Mouse (Mus musculus) urinary bladder, adult 2 months (tissue): ENCODE measurements around the gene Fez2. TPM values are rescaled to one million over a fixed set of nuclear protein-coding genes. Genes with fewer than 3 reads are reported as not detected.

ENCODE experiments used
- DNase-seq: peaks from one replicate; pipeline ENCODE4 v3.0.0; 2022; ENCODE audit warnings: low spot score
- polyA plus RNA-seq: library from polyadenylated mRNA; depleted of rRNA; stranded (reverse); fragments of >200 nt; gene quantifications from 2 replicates; pipeline ENCODE4 v1.2.3, GENCODE M21; 2012

Gene Fez2
- polyA plus RNA-seq, 1 experiment = 122 TPM

DNA sequence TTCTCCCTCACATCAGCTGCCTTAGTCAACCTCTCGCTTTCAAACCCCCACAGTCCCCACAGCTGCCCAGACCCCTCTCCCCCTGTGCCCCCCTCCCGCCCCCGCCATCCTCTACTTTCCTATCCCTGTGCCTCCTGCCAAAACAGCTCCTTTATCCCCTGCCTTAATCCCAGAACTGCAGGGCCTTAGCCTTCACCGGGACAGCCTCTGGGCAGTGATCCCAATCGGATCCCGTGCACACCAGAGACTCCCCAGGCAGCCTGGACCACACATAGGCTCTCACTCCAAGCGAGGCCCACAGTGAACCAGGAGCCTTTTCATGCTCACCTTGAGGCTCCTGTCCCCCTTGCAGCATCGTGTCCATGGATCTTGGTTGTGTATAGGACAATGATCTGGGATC lies 49.5 kb downstream of the Fez2 start:
- no peak for DNase-seq

DNA sequence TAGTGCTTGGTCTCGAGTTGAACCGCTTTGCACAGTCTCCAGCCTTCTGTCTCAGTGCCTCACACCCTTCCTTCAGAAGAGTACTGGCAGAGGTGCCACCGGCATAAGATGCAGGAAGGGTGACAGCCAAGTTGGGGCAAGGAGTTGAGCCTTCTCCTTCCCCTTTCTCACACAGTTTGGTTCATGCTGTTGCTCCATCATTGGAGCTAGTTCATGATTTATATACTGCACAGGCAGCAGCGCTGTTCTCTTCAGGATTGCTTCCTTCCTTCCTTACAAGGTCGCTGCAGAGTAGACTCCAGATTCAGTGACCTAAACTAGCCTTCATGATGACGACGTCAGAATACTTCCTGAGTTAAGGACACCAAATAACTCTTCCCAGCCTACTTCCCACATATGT lies 51.9 kb downstream of the Fez2 start:
- DNase-seq = no peak

DNA sequence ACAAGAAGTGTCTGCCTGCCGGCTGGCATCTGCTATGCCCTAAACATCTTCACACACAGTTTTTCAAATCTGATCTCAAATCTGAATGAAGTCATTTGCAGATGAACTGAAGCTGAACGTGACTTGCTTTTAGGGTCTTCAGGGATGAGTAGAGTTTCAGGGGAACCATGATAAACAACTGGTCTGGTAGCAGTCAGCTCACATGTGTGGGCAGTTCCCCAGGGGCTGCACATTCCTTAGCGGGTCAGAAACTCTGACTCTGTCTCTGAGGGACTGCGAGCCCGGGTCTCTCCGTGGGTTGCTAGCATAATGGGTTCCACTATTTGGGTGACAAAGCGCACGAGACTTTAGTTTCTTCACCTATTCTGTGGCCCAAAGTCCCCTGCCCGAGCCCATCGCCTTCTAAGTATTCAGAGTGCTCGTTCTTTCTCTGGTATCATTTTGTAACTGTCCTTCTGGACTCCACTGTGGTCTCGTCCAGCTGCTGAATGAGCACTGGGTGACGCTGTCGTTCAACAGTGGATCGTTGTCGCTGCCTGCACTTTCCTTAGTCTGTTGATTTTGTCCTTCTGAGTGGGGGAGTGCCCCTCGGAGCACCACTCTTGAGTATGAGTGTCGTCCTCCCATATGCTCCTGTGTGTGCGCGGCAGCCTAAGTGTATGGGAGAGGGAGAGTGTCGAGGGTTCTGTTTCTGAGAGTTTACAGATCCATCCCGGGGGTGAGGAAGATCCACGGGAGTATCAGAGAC lies 53.2 kb downstream of the Fez2 start:
- DNase-seq = no peak

DNA sequence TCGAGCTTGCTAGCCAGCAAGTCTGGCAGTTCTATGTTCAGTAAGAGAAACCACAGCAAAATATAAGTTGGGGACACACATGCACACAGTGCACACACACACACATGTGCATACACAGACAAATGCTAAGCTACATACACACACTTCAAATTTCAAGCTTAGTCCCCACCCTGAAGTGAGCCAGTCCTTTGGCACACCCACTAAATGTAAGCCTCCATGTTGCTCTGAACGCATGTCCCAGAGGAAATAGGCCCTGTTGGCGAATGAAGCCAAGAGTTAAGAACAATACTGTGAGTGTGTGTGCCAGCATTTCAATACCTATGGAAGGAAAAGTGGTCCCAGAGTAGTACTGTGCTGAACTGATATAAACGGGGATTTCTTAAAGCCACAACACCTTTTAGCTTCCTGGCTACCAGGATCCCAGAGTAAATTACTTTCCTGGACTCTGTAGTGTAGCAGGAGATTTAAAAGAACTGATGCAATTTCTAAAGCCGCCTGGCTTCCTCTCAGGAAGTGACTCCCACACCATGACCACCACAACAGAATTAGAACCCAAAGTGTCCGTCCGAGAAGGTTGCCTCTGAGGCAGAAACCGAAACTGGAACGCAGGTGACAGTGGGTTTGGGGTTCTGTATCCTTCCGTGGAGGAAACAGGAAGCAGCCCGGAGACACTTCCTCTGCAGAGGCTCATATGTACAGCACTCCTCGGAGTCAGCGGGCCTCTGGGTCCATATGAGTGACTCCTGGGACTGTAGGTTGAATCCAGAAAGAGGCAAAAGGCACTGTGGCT lies 55.8 kb downstream of the Fez2 start:
- DNase-seq = no peak

DNA sequence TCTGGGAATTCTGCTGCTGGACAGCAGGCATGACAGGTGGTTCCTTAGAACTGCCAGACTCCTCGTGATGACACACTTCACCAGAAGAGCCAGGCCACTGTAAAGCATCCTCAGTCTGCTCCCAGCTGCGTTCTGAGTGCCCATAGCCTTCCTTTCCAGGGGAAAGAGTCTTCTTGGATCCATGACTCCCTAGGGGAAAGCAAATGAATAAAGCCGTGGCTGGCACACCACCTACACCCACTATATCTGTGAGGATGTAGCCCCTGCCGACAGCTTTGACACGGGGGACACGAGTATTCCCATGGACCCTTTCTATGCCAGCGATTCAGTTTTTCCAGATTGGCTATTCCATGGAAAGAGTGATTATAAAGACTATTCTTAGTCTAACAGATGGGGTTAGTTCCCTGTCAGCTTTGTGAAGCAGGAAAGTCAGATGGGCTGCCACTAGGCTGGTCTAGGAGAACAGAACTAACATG lies 59.7 kb downstream of the Fez2 start:
- DNase-seq = no peak

DNA sequence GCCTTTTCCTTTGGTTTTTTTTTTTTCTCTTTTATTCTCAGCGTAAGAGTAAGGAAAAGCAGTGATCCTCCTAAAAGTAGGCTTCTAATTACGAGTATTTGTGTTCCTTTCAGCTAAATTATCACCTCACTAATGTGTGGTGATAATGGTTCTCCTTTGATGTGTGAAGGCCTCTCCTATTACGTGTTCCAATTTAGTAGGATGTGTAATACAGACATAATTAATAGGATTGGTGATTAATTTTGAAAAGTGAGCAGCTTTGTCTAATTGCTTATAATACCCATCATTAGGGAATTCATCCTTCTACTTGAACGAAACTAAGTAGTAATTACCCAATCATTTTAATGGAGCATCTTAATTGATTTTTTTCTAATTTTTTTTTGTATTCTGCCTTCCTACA lies 60.2 kb downstream of the Fez2 start:
- no peak for DNase-seq

DNA sequence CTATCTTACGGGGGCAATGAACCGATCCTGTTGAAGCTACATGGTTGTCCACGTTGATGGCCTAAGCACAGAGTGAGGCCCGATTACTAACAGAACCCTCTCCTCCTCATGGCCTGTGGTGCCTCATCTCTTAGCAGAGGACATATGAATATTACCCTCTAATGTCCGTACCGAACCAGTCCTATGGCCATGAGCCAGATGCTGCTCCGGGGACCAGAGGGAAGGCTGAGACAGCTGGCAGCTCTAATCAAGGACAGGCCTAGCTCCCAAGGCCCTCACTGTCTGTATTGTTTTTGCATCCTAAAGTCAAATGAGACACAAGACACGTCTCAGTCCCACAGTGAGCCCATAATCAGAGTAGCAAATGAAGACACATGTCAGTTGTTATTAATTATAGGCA lies 62.3 kb downstream of the Fez2 start:
- DNase-seq = no peak

DNA sequence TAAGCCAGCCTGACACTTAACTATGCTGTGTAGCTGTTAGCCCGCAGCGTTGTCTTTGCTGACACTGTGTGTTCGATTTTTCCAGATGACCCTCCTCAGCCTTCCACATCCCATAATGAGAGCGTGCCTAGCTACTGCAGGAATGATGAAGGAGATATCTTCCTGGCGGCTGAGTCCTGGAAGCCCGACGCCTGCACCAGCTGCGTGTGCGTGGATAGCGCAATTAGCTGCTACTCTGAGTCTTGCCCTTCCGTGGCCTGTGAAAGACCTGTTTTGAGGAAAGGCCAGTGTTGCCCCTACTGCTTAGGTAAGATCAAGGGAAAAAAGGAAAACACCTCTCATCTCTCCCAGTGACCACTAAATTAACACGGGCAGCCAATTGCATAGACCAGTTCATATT lies 63.1 kb downstream of the Fez2 start:
- no peak for DNase-seq

DNA sequence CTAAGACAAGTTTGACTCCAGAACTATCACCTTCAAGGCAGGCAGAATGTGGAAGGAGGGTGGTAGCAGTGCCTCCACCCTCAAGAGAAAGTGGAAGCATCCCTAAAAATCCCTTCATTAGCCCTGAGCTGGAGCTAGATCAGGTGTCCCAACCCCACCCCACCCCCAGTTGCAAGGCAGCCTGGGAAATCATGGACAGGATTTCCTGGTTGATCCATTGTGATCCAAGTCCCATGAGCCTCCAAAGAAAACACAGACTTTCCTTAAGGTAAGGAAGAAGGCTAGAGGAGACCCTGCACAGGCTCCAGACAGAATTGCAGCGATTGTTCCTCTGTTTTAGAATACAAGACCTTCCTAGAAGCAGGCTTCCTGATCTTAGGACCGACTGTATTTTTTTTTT lies 63.5 kb downstream of the Fez2 start:
- DNase-seq = no peak

DNA sequence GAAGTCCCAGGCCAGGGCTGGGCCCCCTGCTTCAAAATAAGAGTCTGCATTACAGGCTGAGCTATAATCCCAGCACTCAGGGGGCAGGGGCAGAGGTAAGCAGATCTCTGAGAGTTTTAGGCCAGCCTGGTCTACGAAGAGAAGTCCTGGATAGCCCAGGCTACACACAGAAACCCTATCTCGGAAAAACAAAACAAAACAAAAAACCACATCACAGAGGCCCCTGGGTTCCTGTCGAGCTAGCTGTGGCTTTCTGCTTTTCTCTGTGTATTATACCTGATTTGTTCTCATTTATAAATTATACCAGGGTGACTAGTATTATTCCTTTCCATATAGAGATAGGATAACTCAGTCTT lies 65.5 kb downstream of the Fez2 start:
- no peak for DNase-seq

DNA sequence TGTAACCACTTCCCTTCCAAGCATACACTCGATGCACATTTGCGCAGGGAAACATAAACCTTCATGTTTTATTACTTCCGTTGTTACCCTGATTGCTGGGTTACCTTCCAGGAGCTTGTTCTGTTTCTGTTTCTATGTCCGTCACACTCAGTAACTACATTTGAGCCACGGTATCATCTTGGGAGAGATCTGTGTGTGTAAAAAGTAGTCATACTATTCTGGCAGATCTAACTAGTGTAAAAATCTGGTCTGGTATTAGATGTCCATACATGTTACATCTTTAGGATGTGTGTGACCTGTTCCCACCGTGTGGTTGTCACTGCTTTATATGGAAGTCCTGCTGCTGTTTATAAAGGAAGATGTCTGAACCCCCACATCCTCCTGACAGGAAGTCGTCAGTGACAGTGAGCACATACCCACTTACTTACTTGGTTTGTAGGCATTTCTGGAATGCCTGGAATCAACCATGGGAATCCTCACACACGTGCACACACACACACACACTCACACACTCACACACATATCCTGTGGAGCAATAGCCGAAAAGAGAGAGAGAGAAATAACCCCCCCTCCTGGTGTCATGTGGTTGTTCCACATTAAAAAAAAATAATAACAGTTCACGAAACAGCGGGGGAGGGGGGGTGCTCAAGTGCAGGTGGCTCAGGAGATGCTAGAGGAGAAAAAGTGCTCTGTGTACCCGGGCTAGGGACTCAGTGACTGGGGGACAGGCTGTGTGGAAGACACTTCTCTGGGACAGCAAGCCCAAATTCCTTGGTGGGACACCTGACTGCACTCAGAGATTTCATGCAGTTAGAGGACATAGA lies 66.1 kb downstream of the Fez2 start:
- no peak for DNase-seq

DNA sequence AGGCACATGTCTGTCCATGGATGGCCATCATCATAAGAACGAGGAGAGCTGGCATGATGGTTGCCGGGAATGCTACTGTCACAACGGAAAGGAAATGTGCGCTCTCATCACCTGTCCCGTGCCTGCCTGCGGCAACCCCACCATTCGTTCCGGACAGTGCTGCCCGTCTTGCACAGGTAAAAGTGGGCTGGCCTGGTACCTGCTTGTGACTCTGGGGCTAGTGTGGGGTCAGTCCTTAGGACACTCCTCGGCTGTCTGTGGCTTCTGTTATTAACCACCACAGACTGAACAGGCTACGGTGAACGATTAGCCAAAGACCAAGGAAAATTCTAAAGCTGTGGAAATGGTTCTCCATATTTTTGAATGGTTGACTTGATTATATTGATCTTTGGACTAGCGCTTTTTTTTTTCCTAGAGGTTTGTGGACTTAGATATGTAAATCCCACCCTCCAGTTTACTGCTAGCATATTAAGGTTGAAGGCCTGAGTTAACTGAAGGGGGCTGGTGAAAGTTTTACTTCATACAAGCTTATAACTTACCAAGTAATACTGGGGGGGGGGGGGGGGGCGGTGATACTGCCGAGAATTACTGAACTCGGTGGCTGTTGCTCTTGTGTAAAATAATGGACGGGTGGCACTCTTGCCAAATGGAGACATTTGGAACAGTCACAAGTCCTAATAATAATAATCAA lies 70.7 kb downstream of the Fez2 start:
- no peak for DNase-seq

DNA sequence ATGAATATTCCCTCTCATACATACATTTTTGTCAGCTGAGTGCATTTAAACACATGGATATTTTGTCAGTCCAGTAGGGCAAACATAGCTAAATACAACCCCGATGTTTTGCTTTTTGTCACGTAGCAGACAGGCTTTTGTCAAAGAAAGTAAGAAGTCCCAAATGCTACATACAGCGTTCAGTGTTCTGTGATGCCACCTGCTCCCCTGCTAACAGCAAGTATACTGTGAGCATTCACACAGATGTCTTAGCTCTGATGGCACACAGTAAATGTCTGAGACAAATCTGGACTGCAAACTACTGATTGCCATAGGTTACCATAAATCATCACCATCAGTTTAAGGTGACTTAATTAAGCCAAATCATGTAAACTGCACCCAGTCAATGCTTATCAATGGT lies 74.3 kb downstream of the Fez2 start:
- no peak for DNase-seq

DNA sequence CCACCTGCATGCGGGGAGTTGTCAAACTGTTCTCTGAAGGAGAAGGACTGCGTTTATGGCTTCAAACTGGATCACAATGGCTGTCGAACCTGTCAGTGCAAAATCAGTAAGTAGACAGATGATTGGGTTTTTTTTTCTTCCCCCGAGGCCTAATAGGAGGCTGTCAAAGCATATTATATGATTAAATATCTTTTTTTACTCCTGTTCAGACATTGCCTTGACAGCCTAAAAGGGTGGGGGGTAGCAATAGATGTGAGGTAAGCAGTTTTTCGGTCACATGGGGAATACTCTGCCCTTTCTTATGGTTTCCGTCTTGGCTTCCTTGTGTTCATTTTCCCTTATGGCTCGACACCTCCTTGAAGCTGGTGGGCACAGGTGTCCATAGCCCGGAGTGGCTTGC lies 82.7 kb downstream of the Fez2 start:
- DNase-seq = no peak

DNA sequence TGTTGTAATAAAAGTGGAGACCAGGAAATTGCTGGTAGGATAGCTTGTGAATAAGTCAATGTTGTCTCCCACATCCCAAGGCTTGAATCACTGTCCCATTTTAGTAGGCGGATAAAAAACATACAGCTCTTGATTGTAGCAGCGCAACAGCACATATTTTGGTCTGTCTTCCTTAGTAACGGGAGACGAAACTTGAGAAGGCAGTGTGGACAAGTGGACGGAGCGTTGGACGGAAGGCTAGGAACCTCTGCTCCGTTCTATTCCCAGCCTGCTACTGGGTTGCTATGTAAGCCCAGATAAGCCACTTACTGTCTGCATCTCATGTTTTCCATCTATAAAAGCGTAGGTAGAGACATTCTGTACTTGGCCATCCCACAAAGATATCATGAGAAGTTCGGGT lies 84.7 kb downstream of the Fez2 start:
- no peak for DNase-seq

DNA sequence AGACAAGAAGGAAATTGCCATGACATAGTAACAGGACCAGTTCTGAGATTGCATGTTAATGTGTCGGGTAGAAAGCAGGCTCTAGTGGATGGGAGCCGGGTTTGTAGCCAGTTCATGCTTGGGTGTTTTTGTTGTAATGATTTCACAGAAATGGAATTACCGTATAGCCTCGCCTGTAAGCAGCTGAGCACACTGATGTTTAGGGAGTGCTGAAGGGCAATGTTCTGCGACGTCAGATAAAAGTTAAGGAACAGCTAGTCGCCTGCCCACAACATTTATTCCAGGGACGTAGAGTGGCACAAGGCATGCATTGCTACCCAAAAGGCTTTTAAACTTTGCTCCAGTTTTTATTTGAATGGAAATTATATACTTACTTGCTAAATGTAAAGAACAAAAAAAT lies 86.5 kb downstream of the Fez2 start:
- no peak for DNase-seq

DNA sequence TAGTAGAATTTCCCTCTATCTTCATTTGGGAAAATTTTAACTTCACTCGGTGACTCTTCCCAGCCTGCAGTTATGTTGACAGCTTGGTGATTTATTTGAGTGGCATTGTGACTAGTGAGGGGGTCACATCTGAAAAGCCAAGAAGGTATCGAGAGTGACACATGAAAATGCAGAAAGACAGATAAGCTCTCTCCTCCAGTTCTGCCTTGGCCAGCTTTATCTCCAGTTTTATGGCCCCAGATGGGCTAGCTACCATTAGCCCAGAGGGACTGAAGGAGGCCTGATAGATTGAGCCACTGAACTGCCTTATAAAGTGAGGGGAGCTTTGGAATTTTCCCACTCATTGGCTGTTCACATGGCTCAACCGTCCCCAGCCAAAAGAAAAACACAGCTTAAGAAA lies 89.7 kb downstream of the Fez2 start:
- no peak for DNase-seq

DNA sequence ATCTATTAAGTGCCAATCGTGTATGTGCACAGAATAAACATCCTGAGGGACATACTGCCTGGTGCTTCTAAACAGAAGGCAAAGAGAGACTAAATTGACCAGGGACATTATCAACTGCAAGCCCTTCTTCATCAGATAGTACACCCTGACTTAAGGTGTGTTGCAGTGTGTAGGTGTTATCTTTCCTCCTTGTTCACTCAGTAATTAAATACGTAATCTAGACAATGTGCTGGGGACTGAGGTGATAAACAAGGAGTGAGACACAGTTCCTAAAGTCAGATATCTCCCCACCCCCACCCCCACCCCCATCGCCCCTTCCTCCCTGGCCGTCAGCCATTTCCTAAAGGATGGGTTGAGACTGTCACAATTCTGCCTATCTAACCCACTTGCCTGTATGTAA lies 90.8 kb downstream of the Fez2 start:
- DNase-seq = no peak

DNA sequence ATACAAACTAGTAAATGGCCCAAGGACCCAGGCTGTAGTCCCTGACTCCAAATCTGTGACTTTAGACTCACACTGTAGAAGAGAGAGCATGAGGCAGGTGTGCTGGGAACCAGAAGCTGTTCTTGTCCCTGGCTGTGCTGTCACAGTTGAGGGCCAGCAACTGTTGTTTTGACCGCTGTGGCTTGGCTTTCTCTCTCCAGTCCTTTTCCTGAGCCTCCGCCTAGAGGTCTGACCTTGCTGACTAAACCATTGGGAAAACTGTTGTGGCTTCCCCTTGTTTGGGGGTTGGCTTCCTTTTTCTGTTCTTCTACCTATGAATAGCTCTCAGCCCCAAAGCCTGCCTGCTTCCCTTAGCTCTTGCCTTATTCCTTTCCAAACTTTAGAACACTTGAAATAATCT lies 91.6 kb downstream of the Fez2 start:
- no peak for DNase-seq

DNA sequence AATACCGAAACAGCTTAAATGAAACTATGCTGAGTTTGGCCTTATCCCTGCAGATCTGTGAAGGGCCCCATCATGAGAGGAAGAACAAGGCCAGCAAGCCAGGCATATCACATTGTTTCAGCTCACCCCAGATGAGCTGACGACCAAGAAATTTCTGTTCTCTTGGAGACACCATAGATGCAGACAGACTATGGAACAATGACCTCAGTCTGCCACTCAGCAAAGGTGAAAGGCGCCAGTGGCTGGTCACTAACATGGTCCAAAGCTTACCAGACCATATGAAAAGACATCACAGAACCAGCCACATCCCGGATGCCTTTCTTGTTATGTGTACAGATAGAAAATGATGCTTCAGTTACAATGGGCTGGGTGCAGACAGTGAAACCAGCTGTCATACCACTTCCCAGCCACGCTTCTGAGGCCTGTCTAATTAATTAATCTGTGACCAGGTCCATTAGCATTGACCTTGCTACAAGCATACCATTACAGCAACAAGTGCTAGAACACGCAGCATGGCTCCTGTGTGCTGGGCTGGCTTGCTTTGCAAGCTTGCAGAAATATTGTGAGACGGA lies 92.1 kb downstream of the Fez2 start:
- no peak for DNase-seq
